Mouse (Mus musculus) heart, embryonic 13.5 days (tissue): ENCODE measurements at regions not wholly inside any gene's neighbourhood (a gene's known extent, or its start where the extent isn't known, plus 50 kb on each side); places are given as distances from the start of the nearest gene placed in this dataset.

Source experiments
- ATAC-seq: fragments of 200-750 bp; cut with Nextera tagmentation; 2 replicates; pipeline ENCODE4 v1.8.0; 2017; ENCODE audit warnings: moderate TSS enrichment; ENCODE audit not compliant: insufficient number of reproducible peaks, low FRiP score, low TSS enrichment; ENCODE audit errors: extremely low read depth
- H3K27ac ChIP-seq: fragments of 300-500 bp; sonication (generic); replicated peaks from 2 replicates; pipeline ENCODE4 v1.5.1; 2015; ENCODE audit warnings: moderate library complexity, mild to moderate bottlenecking, inconsistent platforms
- H3K27me3 ChIP-seq: fragments of 300-500 bp; sonication (generic); replicated peaks from 2 replicates; pipeline ENCODE4 v1.6.1; 2015; ENCODE audit warnings: mild to moderate bottlenecking, inconsistent platforms
- H3K36me3 ChIP-seq: fragments of 300-500 bp; sonication (generic); 2 replicates; pipeline ENCODE4 v1.6.1; 2015; ENCODE audit warnings: mild to moderate bottlenecking, inconsistent platforms
- H3K4me1 ChIP-seq: fragments of 300-500 bp; sonication (generic); 2 replicates; pipeline ENCODE4 v1.6.1; 2015; ENCODE audit warnings: inconsistent platforms
- H3K4me2 ChIP-seq: fragments of 300-500 bp; sonication (generic); 2 replicates; pipeline ENCODE4 v1.6.1; 2015; ENCODE audit warnings: inconsistent platforms, mild to moderate bottlenecking, moderate library complexity
- H3K4me3 ChIP-seq: fragments of 300-500 bp; sonication (generic); 2 replicates; pipeline ENCODE4 v1.5.1; 2015; ENCODE audit warnings: moderate library complexity, mild to moderate bottlenecking, inconsistent platforms
- H3K9ac ChIP-seq: fragments of 300-500 bp; sonication (generic); 2 replicates; pipeline ENCODE4 v1.6.1; 2015; ENCODE audit warnings: inconsistent platforms, mild to moderate bottlenecking, moderate library complexity
- H3K9me3 ChIP-seq: fragments of 300-500 bp; sonication (generic); 2 replicates; pipeline ENCODE4 v1.6.1; 2016; ENCODE audit warnings: inconsistent platforms
- WGBS: fragments of 180-500 bp; shearing (Covaris S2); methylation state at CpG from one replicate; pipeline ENCODE4 v1.1.7; 2015; ENCODE audit warnings: mixed read lengths; 5-methylcytosine and 5-hydroxymethylcytosine counted together

DNA sequence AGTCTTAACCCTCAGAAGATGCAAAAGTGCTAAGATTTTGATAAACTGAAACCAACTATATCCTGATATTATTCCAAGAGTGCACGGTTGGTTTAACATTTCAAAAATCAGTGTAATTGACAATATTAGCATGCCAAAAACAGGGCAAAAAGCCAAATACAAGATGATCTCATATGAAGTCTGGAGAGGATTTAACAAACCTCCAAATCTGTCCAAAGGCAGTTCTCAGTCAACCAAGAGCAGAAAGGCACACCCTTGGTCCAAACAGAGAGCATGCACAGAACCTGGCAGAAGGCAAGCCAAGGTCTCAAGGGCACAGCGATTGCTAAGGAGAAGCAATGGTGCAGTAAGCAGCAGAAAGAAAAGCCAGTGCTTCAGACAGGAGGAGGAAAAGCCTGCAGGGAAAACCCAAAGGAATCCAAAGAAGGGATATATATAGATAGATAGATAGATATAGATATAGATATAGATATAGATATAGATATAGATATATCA is 62.3 kb upstream of the Mast4 start:
- ATAC-seq, result no peak
- Histone ChIP-seq H3K27ac (no peak overlapping the region), H3K4me1 (no peaks in the 10 kb centered on the region), H3K9me3 (no peaks in the 10 kb centered on the region), H3K27me3 (no peaks in the 10 kb centered on the region), H3K4me2 (no peak overlapping the region), H3K36me3 (no peaks in the 10 kb centered on the region), H3K4me3 (no peak overlapping the region), H3K9ac (no peak overlapping the region)
- 81% methylated on average over 2 of the region's 2 CpGs for WGBS

DNA sequence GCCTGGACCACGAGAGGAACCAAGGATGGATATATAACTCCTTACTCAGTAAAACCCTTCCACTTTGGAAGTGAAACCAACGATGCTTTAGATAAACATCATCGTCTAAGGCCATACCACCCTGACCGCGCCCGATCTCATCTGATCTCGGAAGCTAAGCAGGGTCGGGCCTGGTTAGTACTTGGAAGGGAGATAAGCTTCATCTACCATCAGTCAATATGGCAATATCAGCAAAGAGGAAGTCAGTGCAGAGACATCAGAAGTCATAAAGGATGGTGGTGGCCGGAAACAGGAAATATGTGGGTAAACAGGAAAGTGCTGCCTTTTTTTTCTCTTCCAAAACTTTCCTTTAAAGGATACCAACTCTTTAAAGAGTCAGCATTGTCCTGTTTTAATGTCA is 61.8 kb upstream of the Mast4 start:
- Histone ChIP-seq H3K27me3 (no peaks in the 10 kb centered on the region), H3K4me2 (no peak overlapping the region), H3K4me3 (no peak overlapping the region), H3K9me3 (no peaks in the 10 kb centered on the region), H3K9ac (no peak overlapping the region), H3K4me1 (no peaks in the 10 kb centered on the region), H3K36me3 (no peaks in the 10 kb centered on the region), H3K27ac (no peak overlapping the region)
- WGBS, result 69% methylated on average over 9 of the region's 9 CpGs
- ATAC-seq, result no peak

DNA sequence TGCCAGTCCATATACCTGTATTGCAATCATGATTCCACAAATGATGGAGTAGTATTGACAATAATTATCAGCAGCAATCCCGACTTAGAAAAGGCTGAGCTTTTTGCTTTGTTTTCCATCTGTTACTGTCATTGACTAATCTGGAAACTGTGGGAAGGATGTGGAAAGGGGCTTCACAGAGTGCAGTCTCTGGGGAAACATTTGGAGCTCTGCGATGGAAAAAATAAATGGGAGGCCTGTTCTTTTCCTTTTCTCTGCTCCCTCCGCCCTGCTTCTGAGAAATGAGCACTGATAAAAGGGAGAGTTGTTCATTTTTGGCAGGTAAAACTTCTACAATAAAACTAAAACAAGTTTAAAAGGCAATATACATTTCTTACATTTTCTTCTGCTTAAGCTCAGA is 58.3 kb upstream of the Mast4 start:
- Histone ChIP-seq H3K36me3 (no peaks in the 10 kb centered on the region), H3K27me3 (no peaks in the 10 kb centered on the region), H3K4me1 (no peaks in the 10 kb centered on the region), H3K4me3 (no peak overlapping the region), H3K27ac (no peak overlapping the region), H3K4me2 (no peak overlapping the region), H3K9me3 (no peaks in the 10 kb centered on the region), H3K9ac (no peak overlapping the region)
- no peak for ATAC-seq
- WGBS, result 59% methylated on average over 3 of the region's 3 CpGs

DNA sequence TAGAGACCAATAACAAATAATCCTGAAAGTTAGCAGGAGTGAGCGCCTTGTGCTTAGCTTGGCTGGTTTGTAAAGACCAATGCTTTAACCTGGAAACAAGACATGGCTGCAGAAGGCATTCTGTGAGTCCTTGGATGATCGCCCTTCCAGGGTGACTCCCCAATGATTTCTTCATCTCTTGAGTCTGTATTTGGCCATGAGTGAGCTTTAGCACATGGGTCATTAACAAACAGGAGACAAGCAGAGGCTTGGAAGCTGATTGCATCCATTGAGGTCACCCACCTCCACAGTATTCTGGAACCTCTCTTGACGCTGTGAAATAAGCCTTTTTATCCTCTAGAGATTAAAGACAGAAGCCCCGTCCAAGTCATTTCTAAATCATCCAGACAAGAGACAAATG is 57.1 kb upstream of the Mast4 start:
- H3K4me1 ChIP-seq, result no peaks in the 10 kb centered on the region
- no peaks in the 10 kb centered on the region for H3K27me3 ChIP-seq
- no peaks in the 10 kb centered on the region for H3K9me3 ChIP-seq
- WGBS, result 82% methylated on average over 4 of the region's 4 CpGs
- no peak overlapping the region for H3K27ac ChIP-seq
- H3K9ac ChIP-seq, result no peak overlapping the region
- ATAC-seq, result no peak
- H3K4me2 ChIP-seq, result no peak overlapping the region
- no peaks in the 10 kb centered on the region for H3K36me3 ChIP-seq
- H3K4me3 ChIP-seq, result no peak overlapping the region

DNA sequence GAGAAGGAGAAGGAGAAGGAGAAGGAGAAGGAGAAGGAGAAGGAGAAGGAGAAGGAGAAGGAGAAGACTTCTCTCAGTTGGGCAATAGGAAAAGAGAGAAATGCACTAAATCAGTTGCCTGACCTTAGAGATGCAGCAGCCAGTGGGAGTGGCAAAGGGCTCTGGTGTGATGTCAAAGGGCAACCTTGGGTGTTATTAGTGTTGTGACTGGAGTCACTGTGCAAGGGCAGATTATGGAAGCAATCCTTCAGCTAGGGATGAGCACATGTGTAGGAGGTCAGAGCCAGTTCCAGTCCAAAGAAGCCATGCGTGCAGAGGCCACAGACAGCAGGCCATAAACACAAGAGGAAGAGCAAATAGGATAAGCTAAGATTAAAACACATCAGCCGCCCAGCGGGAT is 56.7 kb upstream of the Mast4 start:
- H3K4me1 ChIP-seq, result no peaks in the 10 kb centered on the region
- no peaks in the 10 kb centered on the region for H3K36me3 ChIP-seq
- no peak overlapping the region for H3K27ac ChIP-seq
- WGBS, result 89% methylated on average over 3 of the region's 3 CpGs
- no peak overlapping the region for H3K4me3 ChIP-seq
- no peaks in the 10 kb centered on the region for H3K27me3 ChIP-seq
- ATAC-seq, result no peak
- no peak overlapping the region for H3K9ac ChIP-seq
- no peaks in the 10 kb centered on the region for H3K9me3 ChIP-seq
- H3K4me2 ChIP-seq, result no peak overlapping the region

DNA sequence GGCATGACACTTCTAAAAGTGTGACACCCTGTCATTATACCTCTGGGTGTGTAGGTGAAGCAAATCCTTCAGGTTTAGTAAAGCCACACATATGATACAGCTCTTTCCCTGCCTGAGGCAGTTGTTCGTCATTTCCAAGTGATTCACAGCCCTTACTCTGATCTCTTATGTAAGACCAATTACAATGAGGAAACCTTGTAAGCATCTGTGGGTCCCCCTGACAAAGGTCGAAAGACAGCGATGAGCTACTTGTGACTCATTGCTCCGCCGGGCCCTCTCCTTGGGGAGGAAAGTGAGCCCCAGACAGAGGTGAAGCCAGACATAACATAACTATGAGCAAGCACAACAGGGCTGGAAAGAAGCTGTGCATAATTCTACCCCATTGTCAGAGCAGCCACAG is 52.7 kb upstream of the Mast4 start:
- no peak for ATAC-seq
- H3K27me3 ChIP-seq, result no peaks in the 10 kb centered on the region
- H3K9me3 ChIP-seq, result no peaks in the 10 kb centered on the region
- H3K36me3 ChIP-seq, result no peaks in the 10 kb centered on the region
- no peak overlapping the region for H3K4me3 ChIP-seq
- WGBS, result 89% methylated on average over 5 of the region's 5 CpGs
- no peak overlapping the region for H3K4me2 ChIP-seq
- H3K9ac ChIP-seq, result no peak overlapping the region
- no peak overlapping the region for H3K27ac ChIP-seq
- H3K4me1 ChIP-seq, result no peaks in the 10 kb centered on the region
